Mouse (Mus musculus): ENCODE data around the gene Tmub2. TPM values are rescaled to one million over a fixed set of nuclear protein-coding genes. Genes with fewer than 3 reads are reported as not detected.

The Tmub2 gene
- 10 to 100 TPM; 59.6 to 67.4 (median 63.3) TPM for total RNA-seq (2022)

DNA sequence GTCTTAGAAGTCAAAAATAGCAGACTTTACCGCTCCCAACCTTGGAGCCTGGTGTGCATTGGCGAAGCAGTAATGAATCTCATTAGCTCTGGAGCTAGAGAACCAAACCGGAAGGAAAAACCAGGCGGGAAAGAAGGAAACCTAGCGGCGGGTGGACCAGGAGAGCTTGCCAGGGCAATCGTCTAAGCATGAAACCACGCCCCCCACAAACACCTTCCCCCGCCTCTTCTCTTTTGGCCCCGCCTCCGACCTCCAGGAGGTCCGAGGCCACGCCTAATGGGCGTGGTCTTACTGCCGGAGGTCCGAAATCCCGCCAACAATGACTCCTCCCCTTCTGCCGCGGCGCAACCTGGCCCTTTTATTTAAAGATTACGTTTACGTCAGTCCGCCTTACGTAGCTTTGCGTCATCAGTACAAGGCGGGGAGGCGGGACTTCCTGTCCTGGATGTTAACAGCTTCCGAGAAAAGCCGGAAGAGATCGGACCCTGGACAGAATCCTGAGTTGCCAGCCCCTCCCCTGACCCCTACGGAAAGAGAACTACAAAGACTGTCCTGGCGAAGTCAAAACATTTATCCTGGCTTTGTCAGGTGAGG is at the start of gene Tmub2:
Gene Tmub2 (plus strand): TSS at position 431 of the 594 bp plus-strand sequence.
- peak; percentile 97 for DNase-seq

DNA sequence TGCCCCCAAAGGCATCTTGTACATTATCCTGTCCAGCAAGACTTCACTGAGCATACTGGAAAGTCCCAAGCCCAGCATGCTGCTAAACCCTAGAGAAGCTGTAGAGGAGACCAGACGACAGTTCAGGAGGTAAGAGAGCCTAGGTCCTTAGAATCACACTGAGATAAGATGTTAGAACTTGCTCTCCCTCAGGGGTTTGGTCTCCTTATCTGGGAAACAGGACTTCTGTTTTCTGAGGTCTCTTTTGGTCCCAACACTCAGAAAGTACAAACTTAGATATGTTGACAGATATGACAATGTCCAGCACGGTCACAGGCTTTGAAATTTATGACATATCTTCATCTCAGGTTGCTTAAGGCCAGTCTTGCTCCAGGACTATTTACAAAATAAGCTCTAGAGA is 48.7 kb upstream of the Tmub2 start:
- DNase-seq, result no peak

DNA sequence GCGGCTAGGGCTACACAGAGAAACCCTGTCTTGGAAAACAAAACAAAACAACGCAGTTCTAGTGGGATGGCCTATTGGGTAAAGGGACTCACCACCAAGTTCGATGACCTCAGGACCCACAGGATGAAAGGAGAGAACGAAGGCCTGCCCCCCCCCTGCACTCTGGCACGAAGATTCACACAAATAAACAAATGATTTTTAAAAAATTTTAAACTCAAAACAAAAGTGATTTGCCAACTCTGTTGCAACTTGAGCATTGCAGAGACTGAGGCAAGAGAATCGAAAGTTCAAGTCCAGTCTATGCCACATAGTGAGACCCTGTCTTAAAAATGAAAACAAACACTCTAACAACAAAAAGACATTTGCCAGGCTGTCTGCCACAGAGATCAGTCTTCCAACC is 44.1 kb upstream of the Tmub2 start:
- DNase-seq, result no peak

DNA sequence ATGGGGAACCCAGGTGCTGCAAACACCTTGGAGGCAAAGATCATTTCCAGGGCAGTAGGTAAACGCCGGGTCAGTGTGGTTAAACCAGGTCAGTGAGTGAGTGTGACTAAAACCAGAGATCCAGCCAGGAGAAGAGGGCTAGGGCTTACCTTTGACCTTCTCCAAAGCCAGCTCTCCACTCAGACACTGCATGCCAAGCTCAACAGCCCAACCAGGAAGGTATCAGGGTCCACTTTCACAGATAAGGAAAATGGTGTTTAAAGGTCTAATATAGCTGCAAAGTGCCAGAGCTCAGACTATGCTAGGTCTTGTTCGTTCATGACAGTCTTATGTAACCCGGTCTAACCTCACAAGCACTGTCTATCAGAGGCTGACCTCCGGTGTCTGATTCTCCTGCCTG is 43.5 kb upstream of the Tmub2 start:
- DNase-seq, result no peak

DNA sequence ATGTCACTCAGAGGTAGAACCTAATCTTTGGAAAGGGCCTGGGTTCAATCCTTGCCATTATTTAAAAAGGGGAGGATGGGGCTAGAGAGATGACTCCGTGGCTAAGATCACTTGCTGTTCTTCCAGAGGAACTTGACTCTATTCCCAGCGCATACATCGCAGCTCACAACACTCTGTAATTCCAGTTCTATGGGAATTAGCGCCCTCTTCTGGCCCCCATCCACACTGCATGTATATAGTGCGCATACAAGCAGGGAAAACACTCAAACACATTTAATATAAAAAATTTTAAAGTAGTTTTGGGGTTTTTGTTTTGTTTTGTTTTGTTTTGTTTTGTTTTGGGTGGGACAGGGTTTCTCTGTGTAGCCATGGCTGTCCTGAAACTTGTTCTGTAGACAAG is 42.9 kb upstream of the Tmub2 start:
- DNase-seq, result no peak

DNA sequence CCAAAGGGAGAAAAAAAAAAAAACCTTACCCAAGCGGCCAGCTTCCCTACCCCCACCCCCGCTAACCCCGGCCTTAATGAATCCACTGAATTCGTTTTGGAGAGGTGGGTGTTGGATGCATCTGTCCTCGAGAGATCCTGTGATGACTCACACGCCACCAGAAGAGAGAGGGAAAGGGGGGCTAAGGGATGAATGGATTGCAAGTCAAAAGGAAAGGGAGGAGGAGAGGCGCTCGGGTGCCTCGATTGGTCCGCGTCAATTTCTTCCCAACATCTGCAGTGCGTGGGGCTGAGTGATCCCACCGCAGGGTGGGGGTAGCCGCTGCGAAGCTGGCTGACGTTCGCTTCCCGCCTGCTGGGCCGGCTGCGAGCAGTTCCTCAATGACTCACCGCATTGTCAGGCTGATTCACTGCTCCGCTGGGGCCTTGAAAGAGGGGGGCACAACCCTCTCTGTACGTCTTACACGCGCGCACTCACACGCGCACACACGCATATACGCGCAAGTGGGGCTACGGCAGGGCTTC is 39.7 kb upstream of the Tmub2 start:
- DNase-seq, result peak; percentile 83

DNA sequence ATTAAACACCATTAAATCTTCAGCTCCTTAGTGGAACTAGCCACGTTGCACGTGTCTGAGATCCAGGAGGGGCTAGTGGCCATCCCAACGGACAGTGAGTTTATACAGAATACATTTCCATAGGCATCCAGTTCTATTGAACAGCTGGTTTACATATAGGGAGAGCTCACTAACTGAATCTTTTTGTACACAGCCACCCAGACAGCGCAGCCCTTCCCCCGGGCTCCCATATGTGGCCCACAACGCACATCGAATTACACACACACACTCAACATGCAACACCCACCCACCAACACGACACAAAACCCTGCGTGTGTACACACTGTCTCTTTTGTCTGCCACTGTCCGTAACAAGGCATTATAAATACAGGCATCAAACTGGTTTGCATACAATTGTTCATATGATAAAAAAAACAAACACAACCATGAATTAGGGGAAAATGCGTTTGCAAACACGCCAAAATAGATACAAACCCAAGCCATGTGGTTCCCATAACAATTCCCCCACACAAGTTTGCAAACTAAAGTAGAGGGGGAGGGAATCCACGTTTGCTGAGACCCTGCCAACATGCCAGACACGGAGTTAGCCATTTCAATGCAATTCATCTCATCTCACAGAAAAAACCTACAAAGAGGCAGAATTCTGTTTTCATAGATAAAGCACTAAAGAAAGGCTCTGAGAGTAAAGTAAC is 39.0 kb upstream of the Tmub2 start:
- DNase-seq, result no peak

DNA sequence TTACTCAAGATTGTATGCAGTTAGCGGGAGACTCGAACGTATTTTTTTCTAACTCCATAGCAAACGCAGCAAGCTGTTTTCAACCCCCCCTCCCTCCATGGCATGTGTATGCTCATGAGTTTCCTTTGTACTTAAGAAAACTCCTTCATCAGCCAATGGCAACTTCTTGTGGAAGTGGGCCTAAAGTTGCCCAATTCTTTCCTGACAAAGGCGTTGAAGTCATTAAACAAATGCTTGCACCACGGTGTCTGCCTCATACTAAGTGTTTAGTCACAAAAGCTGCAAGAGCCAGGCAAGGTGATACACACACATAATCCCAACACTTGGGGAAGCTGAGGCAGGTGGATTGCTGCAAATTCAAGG is 38.5 kb upstream of the Tmub2 start:
- no peak for DNase-seq

DNA sequence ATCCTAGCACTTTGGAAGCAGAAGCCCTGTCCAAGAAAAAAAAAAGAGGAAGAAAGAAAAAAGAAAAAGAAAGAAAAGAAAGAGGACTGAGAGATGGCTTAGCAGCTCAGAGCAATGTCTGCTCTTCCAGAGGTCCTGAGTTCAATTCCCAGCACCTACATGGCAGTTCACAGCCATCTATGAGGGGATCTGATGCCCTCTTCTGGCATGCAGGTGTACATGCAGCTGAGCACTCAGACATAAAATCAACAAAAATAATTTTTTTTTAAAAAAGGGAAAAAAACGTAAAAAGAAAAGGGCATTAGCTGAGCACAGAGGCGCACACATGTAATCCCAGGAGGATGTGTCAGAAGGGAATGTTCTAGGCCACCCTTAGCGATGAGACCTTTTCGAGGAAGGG is 37.9 kb upstream of the Tmub2 start:
- no peak for DNase-seq

DNA sequence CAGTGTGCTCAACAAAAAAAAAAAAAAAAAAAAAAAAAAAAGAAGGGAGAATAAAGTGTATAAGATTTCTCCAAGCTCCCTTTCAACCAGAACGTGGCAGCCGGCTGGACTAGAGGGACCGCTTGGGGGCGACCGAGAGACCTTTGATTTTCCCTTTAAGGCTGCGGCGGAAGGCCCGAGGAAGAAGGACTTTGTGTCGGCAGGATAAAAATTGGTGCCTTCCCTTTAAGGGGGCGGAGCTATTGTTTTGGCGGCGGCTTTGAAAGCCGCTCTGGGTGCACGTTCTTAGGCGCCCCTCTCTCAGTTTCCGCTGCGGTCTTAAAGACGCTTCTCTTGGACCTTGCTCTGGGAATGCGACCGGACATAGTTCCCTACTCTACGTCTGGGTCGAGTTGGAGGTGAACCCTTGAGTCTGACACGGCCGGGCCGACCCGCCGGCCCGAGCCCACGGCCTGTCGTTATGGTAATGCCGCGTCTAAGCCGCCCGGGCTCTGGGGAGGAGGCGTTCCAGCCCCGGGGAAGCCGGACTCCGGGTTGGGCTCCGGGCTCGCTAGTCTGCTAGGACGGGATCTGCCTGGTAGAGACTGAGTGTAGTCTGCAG is 36.0 kb upstream of the Tmub2 start, which contains the start of gene BC030867:
Gene BC030867 (plus strand): TSS at position 253 of the 601 bp plus-strand sequence.
- DNase-seq, result peak; percentile 83

DNA sequence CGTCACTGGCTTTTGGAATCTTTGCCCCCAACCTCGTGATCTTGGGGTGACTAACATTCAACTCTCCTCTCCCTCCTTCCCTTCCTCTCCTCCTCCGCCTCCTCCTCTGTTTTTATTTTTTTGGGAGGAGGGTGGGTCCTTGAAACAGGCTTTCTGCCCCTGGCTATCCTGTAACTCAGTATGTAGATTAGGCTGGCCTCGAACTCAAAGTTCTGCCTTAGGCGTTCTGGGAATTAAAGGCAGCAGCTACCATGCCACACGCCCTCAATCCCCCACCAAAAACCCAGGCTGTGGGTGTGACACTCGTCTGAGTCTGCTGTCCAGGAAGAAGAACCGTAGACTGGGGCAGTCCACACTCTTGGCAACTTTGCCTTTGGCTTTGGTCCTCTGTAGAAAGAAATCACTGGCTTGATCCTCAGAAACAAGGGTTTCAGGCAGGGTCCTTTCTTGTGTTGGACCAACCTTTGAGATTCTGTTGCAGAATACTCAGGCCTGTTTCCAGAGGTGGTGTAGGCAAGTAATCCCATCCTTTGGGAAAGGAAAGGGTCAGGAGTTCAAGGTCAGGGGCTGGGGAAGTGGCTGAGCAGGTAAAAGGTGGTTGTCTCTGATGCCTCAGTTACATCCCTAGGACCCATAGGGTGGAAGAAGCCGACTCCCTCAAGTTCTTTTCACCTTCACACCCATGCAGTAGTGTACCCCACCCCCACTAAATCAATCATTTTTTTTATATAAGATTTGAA is 35.2 kb upstream of the Tmub2 start:
- no peak for DNase-seq

DNA sequence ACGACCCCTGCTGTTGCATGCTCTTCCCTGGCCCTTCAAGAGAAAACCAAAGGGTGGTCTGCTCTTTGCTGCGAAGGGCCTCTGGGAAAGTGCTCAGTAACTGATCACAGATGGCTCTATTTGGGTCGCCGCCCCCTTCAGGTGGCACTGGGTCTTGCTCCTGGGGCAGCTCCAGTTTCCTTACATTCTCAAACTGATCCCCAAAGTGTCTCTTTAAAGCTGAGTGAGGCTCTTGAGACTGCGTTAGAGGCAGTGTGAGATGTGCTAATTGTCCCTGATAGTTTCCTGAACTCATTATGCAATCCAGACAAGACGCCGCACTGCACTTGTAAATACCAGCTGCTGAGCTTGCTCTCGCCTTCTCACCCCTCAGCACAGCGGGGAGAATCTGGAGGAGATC is 27.2 kb upstream of the Tmub2 start:
- no peak for DNase-seq

DNA sequence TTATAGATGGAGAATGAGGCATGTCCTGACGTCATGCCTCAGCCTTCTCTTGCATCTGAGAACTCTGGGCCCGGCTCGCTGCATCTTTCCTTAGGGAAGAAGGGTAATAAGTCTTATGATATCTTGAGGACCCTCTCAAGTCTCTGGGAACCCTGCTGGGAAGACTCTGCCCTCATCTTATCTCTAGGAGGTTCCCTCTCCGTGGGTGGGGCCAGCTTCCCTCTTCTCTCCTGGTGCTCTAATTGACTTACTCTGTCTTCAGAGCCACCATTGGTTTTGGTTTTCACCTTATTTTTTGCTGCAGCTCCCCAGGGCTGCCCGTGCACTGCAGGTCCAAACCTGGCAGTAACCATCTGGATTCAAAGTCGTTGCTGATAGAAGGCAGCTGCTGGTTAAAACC is 26.6 kb upstream of the Tmub2 start:
- DNase-seq, result no peak

DNA sequence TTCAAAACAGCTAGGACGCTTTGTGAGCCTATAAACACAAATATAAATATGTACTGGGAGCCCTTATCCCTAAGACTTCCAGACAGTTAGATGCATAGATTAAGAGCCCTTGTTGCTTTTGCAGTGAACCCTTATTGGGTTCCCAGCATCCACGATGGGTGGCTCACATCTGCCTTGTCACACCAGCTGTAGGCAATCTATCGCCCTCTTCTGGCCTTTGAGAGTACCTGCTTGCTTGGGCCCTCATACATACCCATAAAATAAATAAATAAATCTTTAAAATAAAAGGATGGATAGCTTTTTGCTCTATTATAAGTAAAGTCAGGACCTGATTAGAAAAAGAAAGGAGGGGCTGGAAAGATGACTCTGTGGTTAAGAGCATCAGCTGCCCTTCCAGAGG is 26.2 kb upstream of the Tmub2 start:
- DNase-seq, result no peak

DNA sequence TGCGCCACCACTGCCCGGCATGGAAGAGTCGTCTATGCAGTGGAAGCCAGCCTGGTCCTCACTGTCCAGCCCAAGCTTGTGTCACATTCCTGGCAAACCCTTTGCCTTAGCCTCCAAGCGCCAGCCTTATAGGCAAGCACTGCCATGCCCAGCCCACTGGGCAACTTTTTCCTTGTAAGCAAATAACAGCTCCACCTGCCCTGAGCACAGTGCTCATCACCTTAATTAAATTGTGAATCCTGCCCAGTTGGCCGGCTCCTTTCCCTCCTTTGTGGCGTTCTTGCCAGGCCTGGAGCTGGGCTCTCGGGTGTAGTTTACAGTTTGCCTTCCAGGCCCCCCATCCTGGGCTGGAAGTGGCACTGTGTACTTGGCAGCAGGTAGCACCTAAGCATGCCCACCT is 21.5 kb upstream of the Tmub2 start:
- DNase-seq, result no peak

DNA sequence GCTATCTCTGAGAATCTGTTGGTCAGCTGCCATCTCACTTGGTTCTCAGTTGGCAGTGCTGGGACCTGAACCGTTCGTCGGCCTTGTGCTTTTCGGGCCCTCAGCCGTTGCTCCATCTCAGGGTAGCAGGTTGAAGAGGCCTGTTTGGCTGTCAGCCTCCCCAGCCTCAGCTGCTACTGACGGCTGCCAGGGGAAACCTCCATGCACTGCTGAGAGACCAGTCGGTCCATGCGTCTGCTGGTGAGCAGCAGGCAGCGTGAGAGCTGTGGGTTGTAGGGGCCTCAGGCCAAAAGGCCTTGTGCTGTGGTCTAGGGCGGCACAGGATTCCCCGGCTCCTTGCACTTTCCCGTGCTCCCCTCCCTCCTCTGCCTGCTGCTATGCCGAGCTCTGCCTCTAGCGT is 18.9 kb upstream of the Tmub2 start:
- DNase-seq, result no peak

DNA sequence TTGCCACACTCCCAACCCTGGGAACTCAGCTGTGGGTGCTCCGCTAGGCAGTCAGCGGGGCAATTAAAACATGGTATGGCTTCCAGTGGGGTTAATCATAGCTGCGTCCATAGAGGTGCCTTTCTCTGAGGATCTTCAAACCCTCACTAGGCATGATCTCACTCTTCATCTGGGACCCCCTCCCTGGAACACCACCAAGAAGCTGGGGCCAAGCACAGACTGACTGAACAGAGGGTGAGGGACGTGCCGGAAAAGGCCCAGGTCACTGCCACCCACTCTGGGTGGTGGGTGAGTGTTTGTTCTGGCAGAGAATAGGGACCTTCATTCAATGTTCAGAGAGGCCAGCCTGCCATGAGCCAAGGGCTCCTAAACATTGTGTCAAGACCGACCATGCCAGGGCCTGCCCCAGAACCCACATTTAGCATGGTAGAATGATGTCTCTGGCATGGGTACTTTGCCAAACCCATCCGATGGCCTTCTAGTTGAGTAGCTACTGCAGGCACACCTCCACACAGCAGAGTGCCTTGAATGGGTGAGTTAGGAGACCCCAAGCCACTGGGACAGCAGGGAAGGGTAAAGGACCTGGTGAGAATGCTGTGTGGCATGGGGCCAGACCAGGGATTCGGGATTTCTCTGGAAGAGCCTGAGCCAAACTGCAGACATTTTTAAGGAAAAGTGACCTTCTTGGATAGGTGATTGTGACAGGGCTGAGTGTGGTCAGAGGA is 17.9 kb upstream of the Tmub2 start:
- no peak for DNase-seq

DNA sequence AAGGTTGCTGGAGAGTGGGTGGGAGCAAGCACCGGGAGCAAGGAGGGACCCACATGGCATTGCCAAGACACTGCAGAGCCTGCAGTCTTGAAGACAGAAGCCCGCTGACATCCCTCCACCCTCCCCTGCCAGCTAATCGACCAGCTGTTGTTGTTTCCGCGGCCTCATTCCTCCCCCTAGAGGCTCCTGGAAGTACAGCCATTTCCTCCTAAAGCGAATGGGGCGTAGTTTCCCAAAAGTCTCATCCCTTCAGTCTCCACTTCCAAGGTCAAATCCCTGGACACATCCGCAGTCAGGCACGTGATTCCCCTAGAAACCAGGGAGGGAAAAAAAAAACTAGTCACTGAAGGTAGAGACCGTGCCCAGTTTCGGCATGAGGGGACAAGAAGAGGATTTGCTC is 17.3 kb upstream of the Tmub2 start:
- DNase-seq, result peak; percentile 74

DNA sequence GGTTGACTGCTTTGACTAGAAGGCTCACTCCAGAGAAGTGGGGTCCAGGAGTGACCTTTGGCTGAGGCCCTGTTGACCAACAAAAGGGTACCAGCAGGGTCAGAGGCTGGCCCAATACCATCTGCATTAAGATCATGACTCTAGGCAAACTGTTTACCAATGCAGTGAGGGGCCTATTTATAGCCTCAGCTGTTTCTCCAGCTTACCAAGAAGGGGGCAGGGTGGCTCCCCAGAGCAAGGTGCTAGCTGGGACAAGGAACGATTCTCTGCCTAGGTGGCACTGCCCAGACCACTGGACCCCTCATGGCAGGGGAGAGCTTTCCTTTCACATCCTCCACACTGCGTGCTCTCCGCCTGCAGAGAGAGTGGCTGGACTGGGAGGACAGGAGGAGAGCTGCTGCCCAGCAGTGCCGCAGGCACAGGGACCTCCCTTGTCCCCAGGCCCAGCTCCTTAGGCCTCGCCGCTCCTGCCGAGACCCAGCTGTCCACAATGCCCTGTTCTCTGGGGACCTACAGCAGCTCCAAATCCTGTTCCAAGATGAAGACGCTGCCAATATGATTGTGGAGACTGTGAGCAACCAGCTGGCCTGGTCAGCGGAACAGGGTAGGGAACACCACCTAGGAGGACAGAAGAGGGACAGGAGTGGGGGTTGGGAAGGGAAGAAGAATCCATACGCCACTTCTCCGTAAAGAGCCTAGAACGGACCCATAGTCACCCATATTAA is 16.0 kb upstream of the Tmub2 start, which contains the start of gene Asb16:
Gene Asb16 (plus strand): TSS at position 224 of the 725 bp plus-strand sequence.
- no peak for DNase-seq

DNA sequence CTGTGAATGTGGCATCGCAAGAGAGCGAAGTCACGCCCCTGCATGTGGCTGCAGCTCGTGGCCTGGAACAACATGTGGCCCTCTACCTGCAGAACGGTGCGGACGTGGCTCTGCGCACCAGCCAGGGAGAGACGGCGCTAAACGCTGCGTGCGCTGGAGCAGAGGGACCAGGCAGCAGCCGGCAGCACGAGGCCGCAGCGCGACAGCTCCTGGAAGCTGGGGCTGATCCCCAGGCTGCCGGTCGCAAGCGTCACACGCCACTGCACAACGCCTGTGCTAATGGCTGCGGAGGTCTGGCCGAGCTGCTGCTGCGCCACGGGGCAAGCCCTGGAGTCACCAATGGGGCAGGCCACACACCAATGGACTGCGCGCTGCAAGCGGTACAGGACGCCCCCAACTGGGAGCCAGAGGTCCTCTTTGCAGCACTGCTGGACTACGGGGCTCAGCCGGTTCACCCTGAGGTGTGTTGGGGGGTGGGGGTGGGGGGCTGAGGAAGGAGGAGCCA is 8.3 kb upstream of the Tmub2 start:
- DNase-seq, result no peak

DNA sequence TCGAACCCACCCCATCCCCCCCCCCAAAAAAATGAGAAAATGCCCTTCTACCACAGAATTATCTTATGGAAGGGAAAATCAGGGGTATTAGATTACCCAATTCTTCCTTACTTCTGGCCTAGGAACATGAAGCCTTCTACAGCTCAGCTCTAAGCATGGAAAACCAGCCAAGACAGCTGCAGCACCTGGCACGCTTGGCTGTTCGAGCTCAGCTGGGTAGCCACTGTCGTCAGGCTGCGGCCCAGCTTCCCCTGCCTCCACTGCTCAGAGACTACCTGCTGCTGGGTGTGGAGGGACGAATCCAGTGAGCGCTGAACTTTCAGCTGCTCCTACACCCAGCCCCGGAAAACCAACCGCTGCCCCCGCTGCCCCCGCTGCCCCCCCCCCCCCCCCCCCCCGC is 7.0 kb upstream of the Tmub2 start:
- no peak for DNase-seq

DNA sequence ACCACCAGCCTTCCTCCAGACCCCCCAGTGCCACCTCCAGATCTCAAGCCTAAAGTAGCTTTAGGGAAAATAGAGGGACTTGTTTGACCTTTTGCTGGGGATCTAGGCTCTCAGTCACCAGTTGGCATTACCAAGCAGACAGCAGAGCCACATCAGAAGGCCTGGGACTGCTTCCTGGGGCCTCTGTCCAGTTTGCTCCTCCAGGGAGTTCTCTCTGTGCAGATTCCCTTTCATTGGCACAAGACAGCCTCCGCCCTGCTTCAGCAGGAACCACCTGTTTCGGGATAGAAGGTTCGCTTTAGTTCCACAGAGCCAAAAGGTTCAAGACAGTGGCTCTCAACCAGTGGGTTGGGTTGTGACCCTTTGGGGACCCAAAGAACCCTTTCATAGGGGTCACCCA is 5.1 kb upstream of the Tmub2 start:
- no peak for DNase-seq
